Mouse (Mus musculus) G1E (cell line): ENCODE measurements around the gene Hif3a. TPM values are rescaled to one million over a fixed set of nuclear protein-coding genes. Genes with fewer than 3 reads are reported as not detected.

Experiments
- ATAC-seq: 2 replicates; pipeline ENCODE4 v1.8.0; 2016; ENCODE audit warnings: mild to moderate bottlenecking; ENCODE audit not compliant: insufficient number of reproducible peaks, poor library complexity, low FRiP score, severe bottlenecking; ENCODE audit errors: extremely low read depth
- DNase-seq: peaks from one replicate; pipeline ENCODE4 v3.0.0; 2012; ENCODE audit warnings: low spot score
- H3K27me3 ChIP-seq: 2 replicates; pipeline ENCODE4 v1.6.1; 2012; ENCODE audit warnings: mild to moderate bottlenecking, low read length, inconsistent platforms; ENCODE audit not compliant: insufficient read depth
- H3K36me3 ChIP-seq: replicated peaks from 2 replicates; pipeline ENCODE3; 2012; ENCODE audit warnings: mild to moderate bottlenecking, inconsistent platforms
- H3K4me1 ChIP-seq: 2 replicates; pipeline ENCODE4 v1.6.1; 2012; ENCODE audit warnings: low read depth, low read length, inconsistent platforms, mixed read lengths; ENCODE audit not compliant: insufficient read depth
- H3K4me3 ChIP-seq: 2 replicates; pipeline ENCODE4 v1.5.1; 2012; ENCODE audit warnings: low read depth, mild to moderate bottlenecking, inconsistent platforms, low read length, moderate library complexity, mixed read lengths
- H3K9me3 ChIP-seq: replicated peaks from 2 replicates; pipeline ENCODE4 v1.6.1; 2012; ENCODE audit warnings: inconsistent platforms
- CTCF ChIP-seq: IDR thresholded peaks from 2 replicates; pipeline ENCODE4 v1.5.1; 2012; ENCODE audit warnings: low read depth, low read length, inconsistent platforms, mixed read lengths
- GATA1 ChIP-seq: IDR thresholded peaks from 2 replicates; pipeline ENCODE4 v1.6.1; 2012; ENCODE audit warnings: borderline replicate concordance, low read length, inconsistent platforms, mixed read lengths
- GATA2 ChIP-seq: IDR thresholded peaks from 2 replicates; pipeline ENCODE4 v1.6.1; 2012; ENCODE audit warnings: low read depth, low read length, inconsistent platforms, borderline replicate concordance
- POLR2AphosphoS5 ChIP-seq: IDR thresholded peaks from 2 replicates; pipeline ENCODE4 v1.6.1; 2012; ENCODE audit warnings: low read depth, low read length, inconsistent platforms; ENCODE audit not compliant: insufficient replicate concordance
- TAL1 ChIP-seq: conservative IDR thresholded peaks from 2 replicates; pipeline ENCODE4 v1.6.1; 2012; ENCODE audit warnings: low read depth, low read length, inconsistent platforms, mixed read lengths
- polyA plus RNA-seq: library from polyadenylated mRNA; stranded (reverse); fragments of >175 nt; gene quantifications from 2 replicates; pipeline ENCODE4 v1.2.3, GENCODE M21; 2012
- total RNA-seq, 2 experiments: library from RNA; stranded (forward) in 1 of 2; stranded (reverse) in 1 of 2; fragments of 200-1000 nt in 1 of 2; fragments of >200 nt in 1 of 2; fragmentation: Nextera tagmentation in 1 of 2; gene quantifications; 2 replicates each; pipeline ENCODE4 v1.2.3; 2014 to 2017

The Hif3a gene
- total and polyA plus RNA-seq, 3 experiments = 18.0 to 246 (median 183) TPM

- peaks cover 7% of the 10 kb centered on the region for H3K36me3 ChIP-seq
- no peak overlapping the region for H3K4me3 ChIP-seq
- ATAC-seq = peak; percentile 38; the same call in 1 of the 2 replicates
- no peaks in the 10 kb centered on the region for H3K9me3 ChIP-seq
- peaks cover 43% of the 10 kb centered on the region for H3K4me1 ChIP-seq
- DNase-seq = no peak
- H3K27me3 ChIP-seq = no peaks in the 10 kb centered on the region
- peak; percentile 64; the same call in 1 of the 2 replicates for TF ChIP-seq POLR2AphosphoS5
- TF ChIP-seq CTCF = peak; percentile 85
- TF ChIP-seq TAL1 = no peak
- no peak for TF ChIP-seq GATA1
- no peak for TF ChIP-seq GATA2
Measured at GRCm38 (mm10) chr7:17066412-17066811, 4.2 kb upstream of the Hif3a start.

- Histone ChIP-seq H3K27me3 (no peaks in the 10 kb centered on the region), H3K4me3 (peak overlapping the region; percentile 60; the same call in 1 of the 2 replicates), H3K36me3 (peaks cover 7% of the 10 kb centered on the region), H3K4me1 (peaks cover 51% of the 10 kb centered on the region), H3K9me3 (no peaks in the 10 kb centered on the region)
- ATAC-seq (peak; percentile 46), DNase-seq (no peak)
- TF ChIP-seq TAL1 (0 out of 2 replicates have a peak, but pooled peaks have one; percentile 17), POLR2AphosphoS5 (no peak)
Measured at GRCm38 (mm10) chr7:17065620-17066019, 3.4 kb upstream of the Hif3a start.

- Histone ChIP-seq H3K27me3 (no peaks in the 10 kb centered on the region), H3K9me3 (no peaks in the 10 kb centered on the region), H3K4me3 (peak overlapping the region; percentile 68; the same call in 1 of the 2 replicates), H3K36me3 (peaks cover 19% of the 10 kb centered on the region), H3K4me1 (peaks cover 73% of the 10 kb centered on the region)
- no peak for DNase-seq
- 0 out of 2 replicates have a peak, but pooled peaks have one; percentile 2 for ATAC-seq
- no peak for TF ChIP-seq GATA1
- no peak for TF ChIP-seq GATA2
- TF ChIP-seq POLR2AphosphoS5 = no peak
- TF ChIP-seq TAL1 = no peak
- TF ChIP-seq CTCF = no peak
Measured at GRCm38 (mm10) chr7:17062845-17063244, 618 bp upstream of the Hif3a start.

- H3K36me3 ChIP-seq = peaks cover 18% of the 10 kb centered on the region
- peak; percentile 78 for DNase-seq
- H3K4me1 ChIP-seq = peaks cover 79% of the 10 kb centered on the region
- no peak for TF ChIP-seq GATA2
- TF ChIP-seq TAL1 = no peak
- TF ChIP-seq GATA1 = no peak
- no peak for TF ChIP-seq POLR2AphosphoS5
- TF ChIP-seq CTCF = peak; percentile 56
- H3K9me3 ChIP-seq = no peaks in the 10 kb centered on the region
- no peaks in the 10 kb centered on the region for H3K27me3 ChIP-seq
- peak overlapping the region; percentile 76 for H3K4me3 ChIP-seq
- peak; percentile 18 for ATAC-seq
Measured at GRCm38 (mm10) chr7:17060782-17061605, 1.2 kb downstream of the Hif3a start.

- peaks cover 77% of the 10 kb centered on the region for H3K4me1 ChIP-seq
- ATAC-seq = peak; percentile 19
Measured at GRCm38 (mm10) chr7:17060031-17060781, 2.0 kb downstream of the Hif3a start.

GRCm38 (mm10) chr7:17059463-17059844, 2.8 kb downstream of the Hif3a start:
- no peak for ATAC-seq
- Histone ChIP-seq H3K4me1 (peaks cover 77% of the 10 kb centered on the region), H3K36me3 (peaks cover 29% of the 10 kb centered on the region), H3K4me3 (peak overlapping the region; percentile 76), H3K27me3 (no peaks in the 10 kb centered on the region), H3K9me3 (no peaks in the 10 kb centered on the region)
- no peak for DNase-seq
- TF ChIP-seq GATA2 (no peak), POLR2AphosphoS5 (no peak; the same call in 1 of the 2 replicates), TAL1 (no peak), GATA1 (no peak), CTCF (no peak)

More at GRCm38 (mm10) chr7:17060031-17060781, 2.0 kb downstream of the Hif3a start:
- no peaks in the 10 kb centered on the region for H3K9me3 ChIP-seq
- DNase-seq = peak; percentile 85
- H3K4me3 ChIP-seq = peak overlapping the region; percentile 76
- no peaks in the 10 kb centered on the region for H3K27me3 ChIP-seq
- no peak for TF ChIP-seq GATA1
- no peak for TF ChIP-seq GATA2
- no peak for TF ChIP-seq CTCF
- TF ChIP-seq TAL1 = no peak
- TF ChIP-seq POLR2AphosphoS5 = no peak
- H3K36me3 ChIP-seq = peaks cover 23% of the 10 kb centered on the region
